Mouse (Mus musculus) MEL (cell line): ENCODE data around the gene Snx3. TPM values are rescaled to one million over a fixed set of nuclear protein-coding genes. Genes with fewer than 3 reads are reported as not detected.
A peak's percentile ranks its signal among the peaks of the same experiment; 100 is the strongest.

Experiments used
- DNase-seq: peaks from one replicate; pipeline ENCODE4 v3.0.0; 2011; ENCODE audit warnings: low read depth, low spot score
- H3K27ac ChIP-seq: 2 replicates; pipeline ENCODE4 v1.5.1; 2012; ENCODE audit warnings: low read depth, mild to moderate bottlenecking, control low read depth, low read length, moderate library complexity; ENCODE audit not compliant: control insufficient read depth
- H3K27me3 ChIP-seq, 2 experiments: fragments of 150-350 bp in 1 of 2; sonication (generic) in 1 of 2; 2 replicates each; pipeline ENCODE4 v1.6.1; 2012; ENCODE audit warnings: low read length in 2 of 2, mild to moderate bottlenecking in 2 of 2, improper control_type of control experiment in 1 of 2, moderate library complexity in 1 of 2; ENCODE audit not compliant: insufficient read depth in 2 of 2, control insufficient read depth in 1 of 2
- H3K36me3 ChIP-seq, 2 experiments: 2 replicates each; pipeline ENCODE4 v1.6.1; 2012 to 2014; ENCODE audit warnings: low read length in 2 of 2, improper control_type of control experiment in 1 of 2, inconsistent platforms in 1 of 2, mild to moderate bottlenecking in 1 of 2; ENCODE audit not compliant: insufficient read depth in 2 of 2, control insufficient read depth in 1 of 2
- H3K4me1 ChIP-seq, 2 experiments: fragments of 150-350 bp in 1 of 2; sonication (generic) in 1 of 2; 2 replicates each; pipeline ENCODE4 v1.6.1; 2012; ENCODE audit warnings: low read length in 2 of 2, improper control_type of control experiment in 1 of 2, mild to moderate bottlenecking in 1 of 2; ENCODE audit not compliant: insufficient read depth in 2 of 2, control insufficient read depth in 1 of 2
- H3K4me3 ChIP-seq, 2 experiments: fragments of 150-350 bp in 1 of 2; sonication (generic) in 1 of 2; 2 replicates each; pipeline ENCODE4 v1.5.1; 2012; ENCODE audit warnings: low read depth in 2 of 2, low read length in 2 of 2, mild to moderate bottlenecking in 2 of 2, moderate library complexity in 2 of 2, control low read depth in 1 of 2, improper control_type of control experiment in 1 of 2; ENCODE audit not compliant: control insufficient read depth in 1 of 2, insufficient read depth in 1 of 2
- H3K79me2 ChIP-seq: 2 replicates; pipeline ENCODE4 v1.6.1; 2012; ENCODE audit warnings: mild to moderate bottlenecking, low read length, moderate library complexity; ENCODE audit not compliant: control insufficient read depth, poor library complexity, insufficient read depth
- H3K9ac ChIP-seq: 2 replicates; pipeline ENCODE4 v1.6.1; 2012; ENCODE audit warnings: low read depth, mild to moderate bottlenecking, control low read depth, low read length, moderate library complexity; ENCODE audit not compliant: control insufficient read depth, poor library complexity, severe bottlenecking
- H3K9me3 ChIP-seq: fragments of 150-350 bp; sonication (generic); replicated peaks from 2 replicates; pipeline ENCODE4 v1.6.1; 2012; ENCODE audit warnings: mild to moderate bottlenecking, low read length, improper control_type of control experiment, moderate library complexity; ENCODE audit not compliant: insufficient read depth
- CHD1 ChIP-seq: IDR thresholded peaks from 2 replicates; pipeline ENCODE4 v1.6.1; 2012; ENCODE audit warnings: low read depth, mild to moderate bottlenecking, inconsistent platforms, low read length, improper control_type of control experiment
- GABPA ChIP-seq: IDR thresholded peaks from 2 replicates; pipeline ENCODE4 v1.6.1; 2012; ENCODE audit warnings: low read depth, mild to moderate bottlenecking, inconsistent platforms, low read length, improper control_type of control experiment, moderate library complexity
- NELFE ChIP-seq: IDR thresholded peaks from 2 replicates; pipeline ENCODE4 v1.6.1; 2011; ENCODE audit warnings: low read depth, low read length, improper control_type of control experiment
- NRF1 ChIP-seq: IDR thresholded peaks from 2 replicates; pipeline ENCODE4 v1.6.1; 2014; ENCODE audit warnings: low read depth, mild to moderate bottlenecking, inconsistent platforms, low read length, improper control_type of control experiment, moderate library complexity; ENCODE audit not compliant: poor library complexity, insufficient read depth, severe bottlenecking
- SMC3 ChIP-seq: IDR thresholded peaks from 2 replicates; pipeline ENCODE4 v1.6.1; 2011; ENCODE audit warnings: low read depth, low read length, improper control_type of control experiment
- TAL1 ChIP-seq: IDR thresholded peaks from 2 replicates; pipeline ENCODE4 v1.6.1; 2012; ENCODE audit warnings: mild to moderate bottlenecking, inconsistent platforms, low read length, moderate library complexity, mixed read lengths
- ZNF384 ChIP-seq: IDR thresholded peaks from 2 replicates; pipeline ENCODE4 v1.6.1; 2012; ENCODE audit warnings: low read depth, mild to moderate bottlenecking, inconsistent platforms, low read length, improper control_type of control experiment
- polyA plus RNA-seq, 2 experiments: library from polyadenylated mRNA; stranded (reverse) in 1 of 2; unstranded in 1 of 2; fragments of >175 nt in 1 of 2; fragments of >200 nt in 1 of 2; gene quantifications; 2 replicates each; pipeline versions ENCODE4 v1.2.1 to v1.2.4; 2012; ENCODE audit warnings: low replicate concordance in 2 of 2, low read depth in 1 of 2; ENCODE audit not compliant: insufficient read length in 2 of 2, insufficient read depth in 1 of 2, missing spikeins in 1 of 2
- total RNA-seq: library from RNA; depleted of rRNA; stranded (reverse); fragments of 300-350 nt; gene quantifications from 2 replicates; pipeline ENCODE4 v1.2.3, GENCODE M21; 2012

Snx3 gene
- total and polyA plus RNA-seq, 3 experiments, result 107 to 320 TPM; not detected in 1

- no peak overlapping the region for H3K27ac ChIP-seq
- no peaks in the 10 kb centered on the region for H3K9me3 ChIP-seq
- TF ChIP-seq NRF1, result no peak
- TF ChIP-seq SMC3, result no peak
- TF ChIP-seq GABPA, result no peak
- TF ChIP-seq TAL1, result no peak
- no peak for TF ChIP-seq NELFE
- TF ChIP-seq, all 39 proteins: peak for 0
- no peak for DNase-seq
- no peaks in the 10 kb centered on the region for H3K79me2 ChIP-seq
- H3K27me3 ChIP-seq, result no peaks in the 10 kb centered on the region
- H3K9ac ChIP-seq, result no peak overlapping the region
- no peak overlapping the region for H3K4me3 ChIP-seq
- H3K4me1 ChIP-seq, result no peaks in the 10 kb centered on the region
- H3K36me3 ChIP-seq, result no peaks in the 10 kb centered on the region; a peak in 1 of 4 replicates
These were observed 37.6 kb upstream of the Snx3 start for GRCm38 (mm10) chr10:42464224-42464623.

GRCm38 (mm10) chr10:42464805-42465204 lies 37.0 kb upstream of the Snx3 start:
- H3K4me1 ChIP-seq, result no peaks in the 10 kb centered on the region
- H3K27me3 ChIP-seq, result no peaks in the 10 kb centered on the region
- DNase-seq, result no peak
- H3K9me3 ChIP-seq, result no peaks in the 10 kb centered on the region
- TF ChIP-seq GABPA, result no peak
- TF ChIP-seq, all 39 proteins: peak for 0
- Histone ChIP-seq H3K9ac (no peak overlapping the region), H3K79me2 (no peaks in the 10 kb centered on the region), H3K4me3 (no peak overlapping the region), H3K36me3 (no peaks in the 10 kb centered on the region; a peak in 1 of 4 replicates), H3K27ac (no peak overlapping the region)

GRCm38 (mm10) chr10:42474946-42475514 lies 26.8 kb upstream of the Snx3 start:
- peak; percentile 27; the same call in 1 of the 2 replicates for TF ChIP-seq ZNF384
- no peak for TF ChIP-seq CHD1
- TF ChIP-seq, all 39 proteins: peak for 1
- H3K27ac ChIP-seq, result no peak overlapping the region
- no peak overlapping the region for H3K4me3 ChIP-seq
- H3K9ac ChIP-seq, result no peak overlapping the region
- H3K4me1 ChIP-seq, result peaks cover 5 to 18% of the 10 kb centered on the region in 2 experiments
- H3K79me2 ChIP-seq, result peaks cover 13% of the 10 kb centered on the region
- no peaks in the 10 kb centered on the region for H3K9me3 ChIP-seq
- peaks cover 0 to 19% of the 10 kb centered on the region in 2 experiments; a peak in 2 of 4 replicates for H3K36me3 ChIP-seq
- H3K27me3 ChIP-seq, result no peaks in the 10 kb centered on the region
- no peak for DNase-seq
